Mouse (Mus musculus): ENCODE measurements around the gene Sync. TPM values are rescaled to one million over a fixed set of nuclear protein-coding genes. Genes with fewer than 3 reads are reported as not detected.
A peak's percentile ranks its signal among the peaks of the same experiment; 100 is the strongest.

Sync gene
- polyA plus RNA-seq, 1 experiment from 2014 or later = 11.7 TPM

DNA sequence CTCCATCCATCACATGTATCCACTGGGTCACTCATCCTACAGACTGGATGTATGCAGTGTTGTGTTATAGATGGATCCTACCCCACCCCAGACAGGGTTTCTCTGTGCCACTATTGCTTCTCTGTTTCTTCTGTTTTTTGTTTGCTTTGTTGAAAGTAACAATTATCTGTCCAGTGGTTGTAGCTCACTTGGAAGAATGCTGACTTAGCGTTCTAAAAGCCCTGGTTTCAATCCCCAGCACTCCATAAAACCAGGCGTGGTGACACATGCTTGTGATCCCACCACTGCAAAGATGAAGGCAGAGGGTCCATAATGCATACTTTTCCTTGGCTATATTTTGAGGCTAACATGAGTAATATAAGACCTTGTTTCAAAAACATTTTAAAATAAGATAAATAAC lies 55.3 kb downstream of the Sync start:
- WGBS = 85% methylated on average over 2 of the region's 2 CpGs
- H3K4me2 ChIP-seq (ENCODE audit: low read depth, low read length) = no peak overlapping the region
- no peak overlapping the region for H3K9ac ChIP-seq (ENCODE audit: low read depth, low read length)
- H3K27me3 ChIP-seq (replicated peaks; ENCODE audit: control insufficient read depth, insufficient read depth, low read length) = no peaks in the 10 kb centered on the region
- H3K27ac ChIP-seq (replicated peaks; ENCODE audit: low read depth, low read length) = no peak overlapping the region
- no peaks in the 10 kb centered on the region for H3K9me3 ChIP-seq (ENCODE audit: control insufficient read depth, low read length)
- no peak overlapping the region for H3K4me3 ChIP-seq (ENCODE audit: low read depth, low read length)
- no peaks in the 10 kb centered on the region for H3K4me1 ChIP-seq (ENCODE audit: control insufficient read depth, insufficient read depth, low read length)
- H3K36me3 ChIP-seq (ENCODE audit: control insufficient read depth, insufficient read depth, low read length) = peaks cover 37% of the 10 kb centered on the region
- DNase-seq (ENCODE audit: low spot score) (no peak), ATAC-seq (ENCODE audit: low read depth) (no peak)

DNA sequence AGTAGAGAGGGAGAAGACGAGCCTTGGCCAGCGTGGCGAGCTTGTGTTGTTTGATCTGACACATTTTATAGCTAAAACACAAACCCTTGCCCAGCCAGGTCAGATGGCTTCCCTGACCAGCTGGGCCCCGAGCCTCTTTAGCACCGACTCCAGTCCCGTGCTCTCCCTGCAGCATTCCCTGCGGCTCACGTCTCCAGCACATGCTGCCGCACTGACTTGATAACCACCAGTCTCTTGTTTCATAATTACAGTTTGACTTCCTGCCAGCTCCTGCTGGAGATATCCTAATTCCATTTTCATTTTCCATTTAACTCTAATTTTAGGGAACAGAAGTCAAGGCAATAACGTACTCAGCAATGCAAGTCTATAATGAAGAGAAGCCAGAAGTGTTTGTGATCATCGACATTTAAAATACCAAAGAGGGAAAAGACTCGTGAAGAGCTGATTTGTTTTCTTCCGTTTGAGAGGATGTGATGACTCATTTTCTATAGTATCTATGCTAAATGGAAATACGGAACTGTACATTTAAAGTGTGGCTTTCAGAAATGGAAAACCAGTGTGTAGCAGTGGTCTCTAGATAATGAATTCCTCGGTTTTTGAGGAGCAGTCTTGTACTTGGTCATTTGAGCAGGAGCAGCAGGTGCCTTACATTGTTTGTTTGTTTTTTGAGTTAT lies 59.2 kb downstream of the Sync start:
- peak; percentile 38 for DNase-seq (ENCODE audit: low spot score)
- no peak overlapping the region for H3K4me3 ChIP-seq (ENCODE audit: low read depth, low read length)
- no peak overlapping the region for H3K27ac ChIP-seq (replicated peaks; ENCODE audit: low read depth, low read length)
- no peaks in the 10 kb centered on the region for H3K4me1 ChIP-seq (ENCODE audit: control insufficient read depth, insufficient read depth, low read length)
- H3K27me3 ChIP-seq (replicated peaks; ENCODE audit: control insufficient read depth, insufficient read depth, low read length) = no peaks in the 10 kb centered on the region
- no peak overlapping the region for H3K4me2 ChIP-seq (ENCODE audit: low read depth, low read length)
- H3K9me3 ChIP-seq (ENCODE audit: control insufficient read depth, low read length) = no peaks in the 10 kb centered on the region
- H3K9ac ChIP-seq (ENCODE audit: low read depth, low read length) = no peak overlapping the region
- no peak for ATAC-seq (ENCODE audit: low read depth)
- H3K36me3 ChIP-seq (ENCODE audit: control insufficient read depth, insufficient read depth, low read length) = peaks cover 34% of the 10 kb centered on the region
- WGBS = 75% methylated on average over 15 of the region's 15 CpGs

DNA sequence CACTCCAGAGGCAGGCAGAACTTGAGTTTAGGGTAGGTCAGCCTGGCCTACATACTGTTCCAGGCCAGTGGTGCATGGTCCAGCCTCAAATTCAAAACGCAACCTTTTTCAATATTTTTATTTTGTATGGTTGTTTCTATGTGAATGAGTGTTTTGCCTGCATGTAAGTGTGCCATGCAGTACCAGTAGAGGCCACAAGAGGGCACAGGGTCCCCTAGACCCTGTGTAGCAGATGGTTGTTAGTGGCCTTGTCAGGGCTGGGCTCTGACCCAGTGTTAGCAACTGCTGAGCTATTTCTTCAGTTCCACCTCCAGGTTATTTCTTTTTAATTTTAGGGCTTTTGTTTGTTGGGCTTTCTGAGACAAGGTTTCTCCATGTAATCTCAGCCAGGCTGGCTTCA lies 63.2 kb downstream of the Sync start:
- no peaks in the 10 kb centered on the region for H3K27me3 ChIP-seq (replicated peaks; ENCODE audit: control insufficient read depth, insufficient read depth, low read length)
- H3K4me2 ChIP-seq (ENCODE audit: low read depth, low read length) = no peak overlapping the region
- no peak overlapping the region for H3K4me3 ChIP-seq (ENCODE audit: low read depth, low read length)
- H3K4me1 ChIP-seq (ENCODE audit: control insufficient read depth, insufficient read depth, low read length) = no peaks in the 10 kb centered on the region
- no peaks in the 10 kb centered on the region for H3K9me3 ChIP-seq (ENCODE audit: control insufficient read depth, low read length)
- H3K9ac ChIP-seq (ENCODE audit: low read depth, low read length) = no peak overlapping the region
- H3K36me3 ChIP-seq (ENCODE audit: control insufficient read depth, insufficient read depth, low read length) = peaks cover 23% of the 10 kb centered on the region; the same call in 1 of the 2 replicates
- ATAC-seq (ENCODE audit: low read depth) (peak; percentile 87), DNase-seq (ENCODE audit: low spot score) (peak; percentile 90)
- 8% methylated on average over 1 of the region's 1 CpGs for WGBS
- no peak overlapping the region for H3K27ac ChIP-seq (replicated peaks; ENCODE audit: low read depth, low read length)

DNA sequence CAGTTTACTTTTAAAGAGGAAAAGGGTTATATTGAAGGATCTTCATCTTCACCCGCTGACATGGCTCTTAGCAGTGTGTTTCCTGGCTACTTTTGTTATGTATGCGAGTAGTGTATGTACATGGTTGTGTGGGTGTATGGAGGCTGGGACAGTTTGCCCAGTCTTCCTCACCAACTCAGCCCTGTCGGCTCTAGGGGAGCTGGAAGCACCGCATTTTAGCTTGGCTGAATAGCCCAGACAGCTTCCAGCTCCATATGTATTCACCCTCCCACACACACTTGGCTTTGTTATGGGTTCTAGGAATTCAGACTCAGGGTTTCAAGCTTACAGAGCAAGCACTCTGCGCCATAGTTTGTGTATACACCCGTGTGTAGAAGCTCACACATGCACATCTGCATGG lies 63.7 kb downstream of the Sync start:
- 69% methylated on average over 6 of the region's 6 CpGs for whole genome bisulfite sequencing
- ATAC-seq (ENCODE audit: low read depth) = no peak
- peaks cover 26% of the 10 kb centered on the region for H3K36me3 ChIP-seq (ENCODE audit: control insufficient read depth, insufficient read depth, low read length)

DNA sequence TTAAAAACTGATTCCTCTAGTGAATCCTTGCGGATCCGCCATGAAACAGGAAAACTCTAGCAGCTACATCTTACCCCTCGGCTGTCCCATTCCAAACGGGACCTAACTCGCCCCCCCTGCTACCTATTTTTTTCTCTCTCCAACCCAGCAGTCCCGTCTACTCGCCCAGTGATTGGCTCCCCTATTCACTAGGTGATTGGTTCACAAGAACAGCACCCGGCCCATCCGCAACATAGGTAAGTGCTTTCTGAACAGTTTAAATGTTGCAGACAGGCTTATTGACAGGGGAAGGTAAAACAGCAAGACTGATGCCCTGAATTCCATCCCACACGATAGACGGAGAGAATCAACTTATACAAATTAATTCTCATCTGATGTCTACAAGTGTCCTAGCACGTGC lies 65.8 kb downstream of the Sync start:
- Histone ChIP-seq H3K9me3 (ENCODE audit: control insufficient read depth, low read length) (no peaks in the 10 kb centered on the region), H3K4me2 (ENCODE audit: low read depth, low read length) (no peak overlapping the region), H3K9ac (ENCODE audit: low read depth, low read length) (no peak overlapping the region), H3K27ac (replicated peaks; ENCODE audit: low read depth, low read length) (no peak overlapping the region), H3K27me3 (replicated peaks; ENCODE audit: control insufficient read depth, insufficient read depth, low read length) (no peaks in the 10 kb centered on the region), H3K4me1 (ENCODE audit: control insufficient read depth, insufficient read depth, low read length) (no peaks in the 10 kb centered on the region), H3K4me3 (ENCODE audit: low read depth, low read length) (no peak overlapping the region), H3K36me3 (ENCODE audit: control insufficient read depth, insufficient read depth, low read length) (peaks cover 40% of the 10 kb centered on the region)
- ATAC-seq (ENCODE audit: low read depth) (no peak), DNase-seq (ENCODE audit: low spot score) (no peak)
- 88% methylated on average over 12 of the region's 12 CpGs for WGBS

More for the DNA sequence above, 63.7 kb downstream of the Sync start:
- H3K4me1 ChIP-seq (ENCODE audit: control insufficient read depth, insufficient read depth, low read length) = no peaks in the 10 kb centered on the region
- H3K27me3 ChIP-seq (replicated peaks; ENCODE audit: control insufficient read depth, insufficient read depth, low read length) = no peaks in the 10 kb centered on the region
- DNase-seq (ENCODE audit: low spot score) = no peak
- H3K9me3 ChIP-seq (ENCODE audit: control insufficient read depth, low read length) = no peaks in the 10 kb centered on the region
- H3K27ac ChIP-seq (replicated peaks; ENCODE audit: low read depth, low read length) = no peak overlapping the region
- no peak overlapping the region for H3K4me2 ChIP-seq (ENCODE audit: low read depth, low read length)
- no peak overlapping the region for H3K4me3 ChIP-seq (ENCODE audit: low read depth, low read length)
- H3K9ac ChIP-seq (ENCODE audit: low read depth, low read length) = no peak overlapping the region

GRCm38 (mm10) chr4:129354236-129354635 lies 66.8 kb downstream of the Sync start:
- Histone ChIP-seq H3K27me3 (replicated peaks; ENCODE audit: control insufficient read depth, insufficient read depth, low read length) (no peaks in the 10 kb centered on the region), H3K4me1 (ENCODE audit: control insufficient read depth, insufficient read depth, low read length) (no peaks in the 10 kb centered on the region), H3K36me3 (ENCODE audit: control insufficient read depth, insufficient read depth, low read length) (peaks cover 46% of the 10 kb centered on the region), H3K4me2 (ENCODE audit: low read depth, low read length) (no peak overlapping the region), H3K4me3 (ENCODE audit: low read depth, low read length) (no peak overlapping the region), H3K9me3 (ENCODE audit: control insufficient read depth, low read length) (no peaks in the 10 kb centered on the region), H3K9ac (ENCODE audit: low read depth, low read length) (no peak overlapping the region), H3K27ac (replicated peaks; ENCODE audit: low read depth, low read length) (no peak overlapping the region)
- ATAC-seq (ENCODE audit: low read depth) (no peak), DNase-seq (ENCODE audit: low spot score) (no peak)
- WGBS = 79% methylated on average over 15 of the region's 15 CpGs

GRCm38 (mm10) chr4:129357613-129358163 lies 70.3 kb downstream of the Sync start:
- Histone ChIP-seq H3K9me3 (ENCODE audit: control insufficient read depth, low read length) (no peaks in the 10 kb centered on the region), H3K4me2 (ENCODE audit: low read depth, low read length) (no peak overlapping the region), H3K9ac (ENCODE audit: low read depth, low read length) (no peak overlapping the region), H3K4me1 (ENCODE audit: control insufficient read depth, insufficient read depth, low read length) (no peaks in the 10 kb centered on the region), H3K27me3 (replicated peaks; ENCODE audit: control insufficient read depth, insufficient read depth, low read length) (no peaks in the 10 kb centered on the region), H3K4me3 (ENCODE audit: low read depth, low read length) (no peak overlapping the region), H3K36me3 (ENCODE audit: control insufficient read depth, insufficient read depth, low read length) (peaks cover 58% of the 10 kb centered on the region), H3K27ac (replicated peaks; ENCODE audit: low read depth, low read length) (no peak overlapping the region)
- 84% methylated on average over 15 of the region's 15 CpGs for WGBS
- no peak for DNase-seq (ENCODE audit: low spot score)
- no peak for ATAC-seq (ENCODE audit: low read depth)

Measured in embryonic facial prominence, embryonic 14.5 days (tissue).